ENCODE assay signal across 20 mouse cellular contexts in genomic region chr4:89053606-89054005, GRCm38 (mm10).
DNase-seq lines count a peak whose midpoint lies in the region; ATAC-seq and TF ChIP-seq lines count a peak whose summit lies in the region.
"Had no signal": no experiment of that assay in that cellular context is flagged by ENCODE, and none has a peak within 500 bp of the region (broad histone marks: within the 10 kb centered on the region; RNA-seq: fewer than 3 reads in every experiment).

No protein-coding gene starts in this region.

- no peaks in the 10 kb centered on the region for H3K9me3 ChIP-seq in embryonic facial prominence, embryonic 11.5 days (replicated peaks; ENCODE audit: control insufficient read depth, low read length)
- H3K9me3 ChIP-seq in embryonic facial prominence, embryonic 10.5 days = no peaks in the 10 kb centered on the region
- H3K9me3 ChIP-seq: forebrain, embryonic 12.5 days; heart, embryonic 13.5 days; hindbrain, embryonic 15.5 days had no signal

- no peak overlapping the region for H3ac ChIP-seq in myocyte (ENCODE audit: control insufficient read depth, insufficient read length)

- DNase-seq in embryonic facial prominence, embryonic 11.5 days (ENCODE audit: low spot score) = peak; percentile 28
- no peak for DNase-seq in embryonic facial prominence, embryonic 10.5 days (ENCODE audit: low spot score)
- DNase-seq in 3134 (ENCODE audit: extremely low read depth, insufficient read length, low spot score) (peak; percentile 63), NIH3T3 (ENCODE audit: low read depth) (peak; percentile 71)
- DNase-seq in right cerebral cortex, postnatal 25 days = no peak
- no peak for DNase-seq in gastrocnemius, postnatal 4 days (ENCODE audit: low spot score in 2 of 2)
- DNase-seq: adrenal gland, adult 2 months; adrenal gland, postnatal 25 days; cerebellum, adult 18-20 months; cerebellum, adult 9-11 months; cerebellum, postnatal 36 days; forebrain, postnatal 0 days; gastrocnemius, postnatal 14 days; heart, postnatal 36 days had no signal

- no peak overlapping the region for H3K27ac ChIP-seq in embryonic facial prominence, embryonic 11.5 days (replicated peaks; ENCODE audit: low read depth, low read length)
- H3K27ac ChIP-seq in embryonic facial prominence, embryonic 10.5 days (replicated peaks) = no peak overlapping the region
- H3K27ac ChIP-seq: forebrain, embryonic 12.5 days; heart, embryonic 13.5 days; hindbrain, embryonic 15.5 days had no signal

- no peaks in the 10 kb centered on the region for H3K4me1 ChIP-seq in embryonic facial prominence, embryonic 11.5 days (ENCODE audit: control insufficient read depth, insufficient read depth, low read length)
- H3K4me1 ChIP-seq in embryonic facial prominence, embryonic 10.5 days = peaks cover 6% of the 10 kb centered on the region; the same call in 1 of the 2 replicates
- H3K4me1 ChIP-seq: forebrain, embryonic 12.5 days; hindbrain, embryonic 15.5 days had no signal

- H3K4me3 ChIP-seq in embryonic facial prominence, embryonic 11.5 days (ENCODE audit: low read depth, low read length) = no peak overlapping the region
- H3K4me3 ChIP-seq in embryonic facial prominence, embryonic 10.5 days = no peak overlapping the region
- no peak overlapping the region for H3K4me3 ChIP-seq in myocyte
- H3K4me3 ChIP-seq: forebrain, embryonic 12.5 days; heart, embryonic 13.5 days; hindbrain, embryonic 15.5 days had no signal

- H3K27me3 ChIP-seq in embryonic facial prominence, embryonic 11.5 days (ENCODE audit: control insufficient read depth, insufficient read depth, low read length) = no peaks in the 10 kb centered on the region
- H3K27me3 ChIP-seq in embryonic facial prominence, embryonic 10.5 days (replicated peaks; ENCODE audit: low read depth, poor library complexity, severe bottlenecking) = no peaks in the 10 kb centered on the region
- no peaks in the 10 kb centered on the region for H3K27me3 ChIP-seq in myocyte (ENCODE audit: control insufficient read depth, insufficient read depth, insufficient read length)
- H3K27me3 ChIP-seq: forebrain, embryonic 12.5 days; heart, embryonic 13.5 days; hindbrain, embryonic 15.5 days had no signal

- H3K36me3 ChIP-seq in embryonic facial prominence, embryonic 11.5 days (replicated peaks; ENCODE audit: control insufficient read depth, insufficient read depth, low read depth, low read length) = no peaks in the 10 kb centered on the region
- H3K36me3 ChIP-seq in embryonic facial prominence, embryonic 10.5 days (replicated peaks) = no peaks in the 10 kb centered on the region
- no peaks in the 10 kb centered on the region for H3K36me3 ChIP-seq in myocyte (ENCODE audit: control insufficient read depth, insufficient read depth)
- H3K36me3 ChIP-seq: forebrain, embryonic 12.5 days; heart, embryonic 13.5 days; hindbrain, embryonic 15.5 days had no signal

- no peaks in the 10 kb centered on the region for H3K79me2 ChIP-seq in myocyte (ENCODE audit: control insufficient read depth, insufficient read depth)

- 44% methylated on average over 6 of the region's 6 CpGs for WGBS in embryonic facial prominence, embryonic 11.5 days
- WGBS in embryonic facial prominence, embryonic 10.5 days = 48% methylated on average over 6 of the region's 6 CpGs

- TF ChIP-seq POLR2A in myocyte (IDR thresholded peaks at IDR 0.05; ENCODE audit: insufficient read length, low read depth) = no peak

- no peak overlapping the region for H3K9ac ChIP-seq in embryonic facial prominence, embryonic 11.5 days (replicated peaks; ENCODE audit: low read length)
- H3K9ac ChIP-seq: forebrain, embryonic 12.5 days; forebrain, postnatal 0 days; heart, embryonic 13.5 days; hindbrain, embryonic 15.5 days had no signal

- no peak for ATAC-seq in embryonic facial prominence, embryonic 11.5 days (replicated peaks; ENCODE audit: insufficient number of reproducible peaks, low FRiP score, low TSS enrichment, low read depth)
- ATAC-seq: activated CD4-positive, CD25-positive, alpha-beta regulatory T cell, adult 4 months; forebrain, postnatal 0 days; intestine, embryonic 16.5 days had no signal

- H3K4me2 ChIP-seq in embryonic facial prominence, embryonic 11.5 days (ENCODE audit: low read depth, low read length) = no peak overlapping the region
- peak overlapping the region; percentile 61 for H3K4me2 ChIP-seq in myocyte (ENCODE audit: low read depth)
- H3K4me2 ChIP-seq: forebrain, embryonic 12.5 days; heart, embryonic 13.5 days; hindbrain, embryonic 15.5 days had no signal

TF ChIP-seq in myocyte, 11 proteins besides CTCF, POLR2A, EP300 and RAD21:
- TF ChIP-seq TCF12 (IDR thresholded peaks at IDR 0.05; ENCODE audit: insufficient read depth, poor library complexity, severe bottlenecking) = no peak

Comparison
In these comparisons a context has a peak if more than half of its experiments do, and no peak if none do; other contexts are left out.
1. DNase-seq: peak in embryonic facial prominence, embryonic 11.5 days (single experiment), 3134 (single experiment) and NIH3T3 (single experiment); none in embryonic facial prominence, embryonic 10.5 days (single experiment), right cerebral cortex, postnatal 25 days (single experiment) and gastrocnemius, postnatal 4 days (0 of 2).